Mouse (Mus musculus) embryonic facial prominence, embryonic 14.5 days (tissue): ENCODE measurements at regions not wholly inside any gene's neighbourhood (a gene's known extent, or its start where the extent isn't known, plus 50 kb on each side); places are given as distances from the start of the nearest gene placed in this dataset.

ENCODE experiments used
- ATAC-seq: fragments of 200-750 bp; cut with Nextera tagmentation; 2 replicates; pipeline ENCODE4 v1.8.0; 2017; ENCODE audit warnings: low read depth, moderate number of reproducible peaks, moderate TSS enrichment
- DNase-seq: peaks from one replicate; pipeline ENCODE4 v3.0.0-alpha.2; 2015; ENCODE audit warnings: low spot score
- H3K27ac ChIP-seq: fragments of 300-500 bp; sonication (generic); replicated peaks from 2 replicates; pipeline ENCODE4 v1.5.1; 2014; ENCODE audit warnings: low read depth, mild to moderate bottlenecking, low read length, moderate library complexity
- H3K27me3 ChIP-seq: fragments of 300-500 bp; sonication (generic); replicated peaks from 2 replicates; pipeline ENCODE4 v1.6.1; 2014; ENCODE audit warnings: low read length; ENCODE audit not compliant: control insufficient read depth, insufficient read depth
- H3K36me3 ChIP-seq: fragments of 300-500 bp; sonication (generic); 2 replicates; pipeline ENCODE4 v1.6.1; 2014; ENCODE audit warnings: low read length, mixed read lengths; ENCODE audit not compliant: control insufficient read depth, insufficient read depth
- H3K4me1 ChIP-seq: fragments of 300-500 bp; sonication (generic); 2 replicates; pipeline ENCODE4 v1.6.1; 2014; ENCODE audit warnings: antibody characterized with exemption, low read length; ENCODE audit not compliant: control insufficient read depth, insufficient read depth
- H3K4me2 ChIP-seq: fragments of 300-500 bp; sonication (generic); 2 replicates; pipeline ENCODE4 v1.6.1; 2014; ENCODE audit warnings: low read depth, mild to moderate bottlenecking, low read length, moderate library complexity, mixed read lengths
- H3K4me3 ChIP-seq: fragments of 300-500 bp; sonication (generic); 2 replicates; pipeline ENCODE4 v1.5.1; 2014; ENCODE audit warnings: low read depth, mild to moderate bottlenecking, low read length
- H3K9ac ChIP-seq: fragments of 300-500 bp; sonication (generic); 2 replicates; pipeline ENCODE4 v1.6.1; 2014; ENCODE audit warnings: low read depth, mild to moderate bottlenecking, low read length, moderate library complexity, mixed read lengths
- H3K9me3 ChIP-seq: fragments of 300-500 bp; sonication (generic); 2 replicates; pipeline ENCODE4 v1.6.1; 2016; ENCODE audit warnings: low read length; ENCODE audit not compliant: control insufficient read depth
- WGBS: fragments of 180-500 bp; shearing (Covaris S2); extraction: QIAGEN DNeasy Blood & Tissue Kit; methylation state at CpG from one replicate; pipeline ENCODE4 v1.1.7; 2014; 5-methylcytosine and 5-hydroxymethylcytosine counted together

DNA sequence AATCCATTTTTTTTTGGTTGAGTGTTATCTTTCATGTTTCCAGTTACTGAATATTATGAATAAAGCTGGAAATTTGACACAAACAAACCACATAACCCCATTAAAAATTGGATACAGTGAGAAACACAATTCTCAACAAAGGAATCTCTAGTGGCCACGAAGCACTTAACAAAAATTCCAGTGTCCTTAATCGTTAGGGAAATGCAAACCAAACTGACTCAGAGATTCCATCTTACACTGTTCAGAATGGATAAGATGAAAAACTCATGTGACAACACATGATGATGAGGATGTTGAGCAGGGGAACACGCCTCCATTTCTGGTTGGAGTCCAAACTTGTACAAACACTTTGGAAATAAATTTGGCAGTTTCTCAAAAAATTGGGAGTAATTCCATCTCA, 57.3 kb downstream of the Tktl2 start:
- H3K27ac ChIP-seq: no peak overlapping the region
- ATAC-seq (no peak), DNase-seq (no peak)
- H3K4me2 ChIP-seq: no peak overlapping the region
- H3K4me3 ChIP-seq: no peak overlapping the region
- no peaks in the 10 kb centered on the region for H3K9me3 ChIP-seq
- H3K4me1 ChIP-seq: no peaks in the 10 kb centered on the region
- H3K27me3 ChIP-seq: no peaks in the 10 kb centered on the region
- no peak overlapping the region for H3K9ac ChIP-seq
- 64% methylated on average over 3 of the region's 3 CpGs for WGBS
- no peaks in the 10 kb centered on the region for H3K36me3 ChIP-seq

DNA sequence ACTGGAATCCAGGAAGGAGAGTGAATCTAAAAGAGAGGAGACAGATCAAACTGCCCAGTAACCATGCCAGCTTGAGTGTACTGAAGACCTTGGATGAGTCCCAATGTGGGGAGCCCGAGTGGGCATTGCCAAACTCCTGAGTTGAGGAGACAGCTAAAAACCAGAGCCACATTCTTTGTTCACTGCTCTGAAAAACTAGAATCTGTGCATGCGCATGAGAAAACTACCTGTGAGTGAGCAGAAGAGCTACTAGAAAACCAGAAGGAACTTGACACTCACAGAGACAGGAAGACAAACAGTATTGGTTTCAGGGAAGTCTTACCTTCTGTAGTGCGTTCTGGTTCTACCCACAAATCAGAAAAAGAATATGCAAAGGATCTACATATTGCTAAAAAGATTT, 74.6 kb downstream of the Tktl2 start:
- no peak overlapping the region for H3K9ac ChIP-seq
- no peaks in the 10 kb centered on the region for H3K4me1 ChIP-seq
- WGBS: 80% methylated on average over 3 of the region's 3 CpGs
- no peaks in the 10 kb centered on the region for H3K36me3 ChIP-seq
- ATAC-seq (no peak), DNase-seq (no peak)
- no peak overlapping the region for H3K4me3 ChIP-seq
- H3K4me2 ChIP-seq: no peak overlapping the region
- H3K9me3 ChIP-seq: no peaks in the 10 kb centered on the region
- no peaks in the 10 kb centered on the region for H3K27me3 ChIP-seq
- no peak overlapping the region for H3K27ac ChIP-seq

DNA sequence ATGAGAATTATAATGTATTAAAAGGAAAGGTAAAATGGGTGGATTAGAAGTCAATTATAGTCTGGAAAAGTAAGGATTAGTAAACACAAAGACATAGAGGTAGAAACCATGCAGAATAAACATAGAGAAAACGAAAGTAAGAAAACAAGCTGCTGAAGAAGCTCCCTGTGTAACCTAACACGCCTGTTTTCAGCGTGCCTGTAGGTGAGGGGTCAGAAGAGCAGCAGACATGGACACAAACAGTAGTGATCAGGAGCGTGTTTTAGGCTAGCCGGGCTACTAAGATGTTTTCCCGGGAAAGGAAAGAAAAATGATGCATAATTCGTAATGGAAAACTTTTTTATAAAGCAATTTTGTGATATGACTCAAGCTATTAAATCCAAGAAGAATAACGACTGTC, 75.3 kb downstream of the Tktl2 start:
- H3K27ac ChIP-seq: no peak overlapping the region
- H3K4me2 ChIP-seq: no peak overlapping the region
- no peak overlapping the region for H3K4me3 ChIP-seq
- no peaks in the 10 kb centered on the region for H3K36me3 ChIP-seq
- ATAC-seq (no peak), DNase-seq (no peak)
- WGBS: 62% methylated on average over 8 of the region's 8 CpGs
- H3K4me1 ChIP-seq: no peaks in the 10 kb centered on the region
- H3K9ac ChIP-seq: no peak overlapping the region
- H3K27me3 ChIP-seq: no peaks in the 10 kb centered on the region
- no peaks in the 10 kb centered on the region for H3K9me3 ChIP-seq

DNA sequence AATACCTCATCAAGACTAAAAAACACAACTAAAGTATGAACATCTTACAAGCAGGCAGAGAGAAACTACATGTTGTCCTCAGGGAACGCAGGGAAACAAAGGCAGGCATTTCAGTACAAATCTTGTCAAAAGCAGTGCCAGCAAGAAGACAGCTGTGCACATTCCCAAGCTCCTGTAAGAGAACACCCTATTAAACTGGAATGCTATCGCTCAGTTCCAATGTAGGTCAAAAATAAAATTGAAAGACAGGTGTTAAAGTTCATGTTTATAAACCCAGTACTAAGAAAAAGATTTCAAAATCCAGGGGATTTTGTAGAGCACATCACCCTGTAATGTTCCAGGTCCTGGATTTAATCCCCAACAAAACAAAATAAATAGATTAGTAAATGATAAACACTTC, 75.7 kb downstream of the Tktl2 start:
- no peak; the same call in 1 of the 2 replicates for ATAC-seq

DNA sequence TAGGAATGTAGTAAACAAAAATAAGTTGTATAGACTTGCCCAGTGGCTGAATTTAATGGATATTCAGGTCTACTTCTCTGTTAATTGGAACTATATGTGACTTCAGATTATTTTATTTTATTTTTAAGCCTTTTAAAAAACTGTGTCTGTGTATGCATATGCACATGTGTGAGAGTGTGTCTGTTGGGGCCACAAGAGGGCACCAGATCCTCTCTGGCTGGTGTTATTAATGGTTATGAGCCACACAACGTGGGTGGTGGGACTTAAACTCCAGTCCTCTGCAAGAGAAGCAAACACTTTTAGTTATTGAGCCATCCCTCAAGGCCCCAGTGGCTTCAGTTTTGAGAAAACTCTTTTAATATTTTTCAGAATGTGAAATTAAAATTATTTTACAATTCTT, 77.9 kb downstream of the Tktl2 start:
- WGBS: 40% methylated on average over 1 of the region's 1 CpGs
- H3K27ac ChIP-seq: no peak overlapping the region

More for the DNA sequence above, 75.7 kb downstream of the Tktl2 start:
- no peak overlapping the region for H3K4me2 ChIP-seq
- H3K9me3 ChIP-seq: no peaks in the 10 kb centered on the region
- peak; percentile 26 for DNase-seq
- no peak overlapping the region for H3K9ac ChIP-seq
- 58% methylated on average over 2 of the region's 2 CpGs for WGBS
- H3K27me3 ChIP-seq: no peaks in the 10 kb centered on the region
- no peaks in the 10 kb centered on the region for H3K4me1 ChIP-seq
- H3K27ac ChIP-seq: no peak overlapping the region
- H3K4me3 ChIP-seq: no peak overlapping the region
- no peaks in the 10 kb centered on the region for H3K36me3 ChIP-seq

DNA sequence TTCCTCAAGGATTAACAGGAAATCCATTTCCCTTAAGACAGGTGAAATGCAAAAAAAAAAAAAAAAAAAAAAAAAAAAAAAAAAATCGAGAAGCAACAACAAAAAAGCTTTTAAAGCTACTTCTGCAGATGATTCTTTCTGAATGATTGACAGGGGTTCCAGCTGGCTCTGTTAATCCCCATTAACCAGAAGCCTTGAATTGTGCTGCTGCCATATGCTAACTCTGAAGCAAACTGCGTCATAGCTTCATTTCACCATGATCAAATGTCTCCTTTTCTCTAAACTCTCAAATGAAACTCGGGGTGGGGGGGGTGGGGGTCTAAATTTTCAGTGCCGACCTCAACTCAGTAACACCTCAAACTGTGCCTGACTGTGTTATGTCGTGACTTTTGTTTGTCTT, 80.7 kb downstream of the Npy5r start:
- peak; percentile 23 for DNase-seq
- WGBS: 65% methylated on average over 5 of the region's 5 CpGs
- Histone ChIP-seq H3K27ac (no peak overlapping the region), H3K9me3 (no peaks in the 10 kb centered on the region), H3K4me2 (no peak overlapping the region), H3K4me3 (no peak overlapping the region), H3K27me3 (no peaks in the 10 kb centered on the region), H3K9ac (no peak overlapping the region), H3K36me3 (no peaks in the 10 kb centered on the region), H3K4me1 (no peaks in the 10 kb centered on the region)
- ATAC-seq: no peak

More for the DNA sequence above, 77.9 kb downstream of the Tktl2 start:
- no peaks in the 10 kb centered on the region for H3K9me3 ChIP-seq
- H3K27me3 ChIP-seq: no peaks in the 10 kb centered on the region
- H3K9ac ChIP-seq: no peak overlapping the region
- ATAC-seq (no peak), DNase-seq (no peak)
- no peaks in the 10 kb centered on the region for H3K36me3 ChIP-seq
- no peak overlapping the region for H3K4me3 ChIP-seq
- no peaks in the 10 kb centered on the region for H3K4me1 ChIP-seq
- H3K4me2 ChIP-seq: no peak overlapping the region

DNA sequence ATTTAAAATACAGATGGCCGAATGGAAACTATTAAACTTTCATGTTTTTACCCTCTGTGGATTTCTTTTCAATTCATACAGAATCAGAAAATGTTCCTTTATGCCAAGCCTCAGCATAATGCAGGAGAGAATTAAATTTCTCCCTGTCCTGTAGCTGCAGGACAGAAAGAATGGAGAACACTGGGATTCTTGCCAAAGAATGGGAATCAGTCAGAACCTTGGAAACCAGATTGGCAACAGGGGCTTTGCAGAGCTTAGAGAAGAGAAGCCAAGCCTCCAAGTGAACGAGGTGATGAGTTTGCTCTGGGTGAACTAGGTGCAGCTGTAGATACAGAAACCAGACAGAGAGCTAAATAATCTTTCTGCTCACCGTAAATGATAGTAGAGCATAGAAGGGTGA, 64.6 kb downstream of the Npy5r start:
- ATAC-seq: no peak
- WGBS: 53% methylated on average over 3 of the region's 3 CpGs
- H3K27me3 ChIP-seq: no peaks in the 10 kb centered on the region
- no peak overlapping the region for H3K27ac ChIP-seq
- no peak overlapping the region for H3K9ac ChIP-seq
- DNase-seq: peak; percentile 79
- H3K36me3 ChIP-seq: no peaks in the 10 kb centered on the region
- no peaks in the 10 kb centered on the region for H3K4me1 ChIP-seq
- no peak overlapping the region for H3K4me3 ChIP-seq
- H3K9me3 ChIP-seq: no peaks in the 10 kb centered on the region
- no peak overlapping the region for H3K4me2 ChIP-seq

DNA sequence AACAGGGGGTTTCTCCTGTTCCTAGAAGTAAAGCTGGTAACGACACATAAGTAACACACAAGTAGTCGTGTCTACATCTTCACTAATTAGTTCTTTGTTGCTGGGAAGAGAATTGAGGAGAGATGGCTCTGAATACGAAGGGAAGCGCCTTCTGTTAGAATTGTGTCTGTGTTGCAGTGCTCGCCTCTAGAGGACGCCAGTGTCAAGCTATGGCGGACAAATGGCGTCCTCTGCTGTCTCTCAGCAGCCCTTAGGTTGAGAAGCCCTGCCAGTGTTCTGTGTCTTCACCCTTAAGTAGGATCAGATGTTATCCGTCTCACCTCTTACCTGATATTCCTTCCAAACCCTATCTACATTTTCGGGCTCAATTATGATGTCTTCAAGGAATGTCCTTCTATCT, 64.1 kb downstream of the Npy5r start:
- WGBS: 61% methylated on average over 9 of the region's 10 CpGs
- H3K4me3 ChIP-seq: no peak overlapping the region

More for the DNA sequence above, 64.1 kb downstream of the Npy5r start:
- no peaks in the 10 kb centered on the region for H3K36me3 ChIP-seq
- no peaks in the 10 kb centered on the region for H3K27me3 ChIP-seq
- H3K27ac ChIP-seq: no peak overlapping the region
- no peak for DNase-seq
- ATAC-seq: no peak
- no peak overlapping the region for H3K9ac ChIP-seq
- no peaks in the 10 kb centered on the region for H3K4me1 ChIP-seq
- H3K9me3 ChIP-seq: no peaks in the 10 kb centered on the region
- H3K4me2 ChIP-seq: no peak overlapping the region
